In the genomic region with DNA sequence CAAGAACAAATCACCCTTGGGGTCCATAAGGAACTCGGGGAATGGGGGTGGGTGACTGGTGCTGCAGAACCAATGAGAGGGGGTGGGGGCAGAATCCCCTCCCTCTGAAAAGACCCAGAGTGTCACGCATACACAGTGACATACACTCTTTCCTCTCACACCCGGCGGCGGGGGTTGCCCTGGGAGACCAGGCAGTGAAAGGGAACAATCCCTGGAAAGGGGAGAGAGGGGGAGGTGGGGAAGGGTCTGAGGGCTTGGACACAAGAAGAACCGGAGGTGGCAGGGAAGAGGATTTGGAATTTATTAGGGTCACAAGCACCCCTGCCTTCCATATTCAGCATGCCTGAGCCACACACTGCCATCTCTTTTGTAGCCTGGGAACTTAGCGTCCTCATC, we compare ENCODE assay signal across 8 mouse cellular contexts. TPM values are rescaled to one million over a fixed set of nuclear protein-coding genes. Genes with fewer than 3 reads are reported as not detected.
A peak's percentile ranks its signal among the peaks of the same experiment; 100 is the strongest.
DNase-seq lines count a peak whose midpoint lies in the region; ATAC-seq and TF ChIP-seq lines count a peak whose summit lies in the region.

No protein-coding gene starts in this region.

- no peaks in the 10 kb centered on the region for H3K9me3 ChIP-seq in forebrain, postnatal 0 days (ENCODE audit: low read length)
- H3K9me3 ChIP-seq in midbrain, embryonic 10.5 days (replicated peaks): peaks cover 26% of the 10 kb centered on the region

- peak; percentile 1; the same call in 1 of the 2 replicates for ATAC-seq in forebrain, postnatal 0 days

- peak overlapping the region; percentile 93; the same call in 1 of the 2 replicates for H3K27ac ChIP-seq in forebrain, postnatal 0 days (ENCODE audit: low read depth, low read length)
- peak overlapping the region; percentile 100 for H3K27ac ChIP-seq in midbrain, embryonic 10.5 days (replicated peaks)

- 2% methylated on average over 7 of the region's 7 CpGs for WGBS in forebrain, postnatal 0 days
- 2% methylated on average over 7 of the region's 7 CpGs for WGBS in midbrain, embryonic 10.5 days

- H3K4me3 ChIP-seq in forebrain, postnatal 0 days (ENCODE audit: low read depth, low read length): peak overlapping the region; percentile 83; the same call in 1 of the 2 replicates
- peak overlapping the region; percentile 99 for H3K4me3 ChIP-seq in midbrain, embryonic 10.5 days

- TF ChIP-seq CTCF in forebrain, postnatal 0 days (IDR thresholded peaks at IDR 0.05; ENCODE audit: low read depth): no peak

- no peaks in the 10 kb centered on the region for H3K27me3 ChIP-seq in forebrain, postnatal 0 days (ENCODE audit: insufficient read depth, low read length)
- H3K27me3 ChIP-seq in midbrain, embryonic 10.5 days (ENCODE audit: low read depth, poor library complexity, severe bottlenecking): no peaks in the 10 kb centered on the region

- peaks cover 24% of the 10 kb centered on the region for H3K4me1 ChIP-seq in forebrain, postnatal 0 days (ENCODE audit: insufficient read depth)
- H3K4me1 ChIP-seq in midbrain, embryonic 10.5 days: peaks cover 77% of the 10 kb centered on the region

- peak overlapping the region; percentile 87 for H3K9ac ChIP-seq in forebrain, postnatal 0 days

- DNase-seq in kidney, adult 9 months: peak; percentile 14
- DNase-seq in kidney, postnatal 25 days: no peak
- peak; percentile 53 to 62 for DNase-seq in cerebellum, postnatal 10 days
- DNase-seq in forebrain, postnatal 0 days: peak; percentile 47
- peak; percentile 99 for DNase-seq in midbrain, embryonic 10.5 days (ENCODE audit: low spot score)
- no peak for DNase-seq in Muller cell, postnatal 12 days (ENCODE audit: inconsistent ontology term)
- no peak for DNase-seq in left cerebral cortex, postnatal 14 days (ENCODE audit: low spot score in 2 of 2)
- no peak for DNase-seq in urinary bladder, adult 18-20 months (ENCODE audit: low spot score in 2 of 2)

- peaks cover 35% of the 10 kb centered on the region for H3K36me3 ChIP-seq in forebrain, postnatal 0 days (ENCODE audit: insufficient read depth)
- H3K36me3 ChIP-seq in midbrain, embryonic 10.5 days: peaks cover 63% of the 10 kb centered on the region

- H3K4me2 ChIP-seq in forebrain, postnatal 0 days (ENCODE audit: low read depth): peak overlapping the region; percentile 83

- intact Hi-C loops in left cerebral cortex, postnatal 14 days (cut with DNase I): no loop called here

RNA-seq across cellular contexts. Expression of a gene that starts 1.3 kb away (rescaled TPM):
- total RNA-seq in forebrain, postnatal 0 days (2014; rRNA removed): 20.7 and 21.4 TPM in 2 replicates
- 15.7 and 19.0 TPM in 2 replicates for polyA plus RNA-seq in forebrain, postnatal 0 days (2015; fragmentation: Nextera tagmentation; extraction: Ambion mirVana)
- 13.8 and 15.3 TPM in 2 replicates for polyA plus RNA-seq in midbrain, embryonic 10.5 days (2016; fragmentation: Nextera tagmentation; extraction: Ambion mirVana)
- 10 to 100 TPM; 25.3 to 30.8 TPM for total RNA-seq in left cerebral cortex, postnatal 14 days (2021)

RNA-seq across cellular contexts. Expression of a gene that starts 2.1 kb away (rescaled TPM):
- total RNA-seq in forebrain, postnatal 0 days (2014; rRNA removed): 39.1 and 58.0 TPM in 2 replicates
- polyA plus RNA-seq in forebrain, postnatal 0 days (2015; fragmentation: Nextera tagmentation; extraction: Ambion mirVana): 54.6 and 55.7 TPM in 2 replicates
- polyA plus RNA-seq in midbrain, embryonic 10.5 days (2016; fragmentation: Nextera tagmentation; extraction: Ambion mirVana): 120 and 128 TPM in 2 replicates
- 10 to 100 TPM; 27.7 to 30.1 TPM for total RNA-seq in left cerebral cortex, postnatal 14 days (2021)

RNA-seq across cellular contexts. Expression of a gene that starts 5.7 kb away (rescaled TPM):
- 126 and 161 TPM in 2 replicates for total RNA-seq in forebrain, postnatal 0 days (2014; rRNA removed)
- 124 and 138 TPM in 2 replicates for polyA plus RNA-seq in forebrain, postnatal 0 days (2015; fragmentation: Nextera tagmentation; extraction: Ambion mirVana)
- polyA plus RNA-seq in midbrain, embryonic 10.5 days (2016; fragmentation: Nextera tagmentation; extraction: Ambion mirVana): 221 and 227 TPM in 2 replicates
- 10 to 100 TPM; 95.3 to 99.9 TPM for total RNA-seq in left cerebral cortex, postnatal 14 days (2021)

RNA-seq across cellular contexts. Expression of a gene that starts 5.9 kb away (rescaled TPM):
- 56.2 and 60.8 TPM in 2 replicates for total RNA-seq in forebrain, postnatal 0 days (2014; rRNA removed)
- polyA plus RNA-seq in forebrain, postnatal 0 days (2015; fragmentation: Nextera tagmentation; extraction: Ambion mirVana): 58.1 and 58.4 TPM in 2 replicates
- polyA plus RNA-seq in midbrain, embryonic 10.5 days (2016; fragmentation: Nextera tagmentation; extraction: Ambion mirVana): 54.0 and 56.9 TPM in 2 replicates
- total RNA-seq in left cerebral cortex, postnatal 14 days (2021): 10 to 100 TPM; 81.7 to 86.7 TPM

RNA-seq across cellular contexts. Expression of a gene that starts 13.5 kb away (rescaled TPM):
- total RNA-seq in forebrain, postnatal 0 days (2014; rRNA removed): 10.2 and 28.0 TPM in 2 replicates
- 1.2 and 2.1 TPM in 2 replicates for polyA plus RNA-seq in forebrain, postnatal 0 days (2015; fragmentation: Nextera tagmentation; extraction: Ambion mirVana)
- polyA plus RNA-seq in midbrain, embryonic 10.5 days (2016; fragmentation: Nextera tagmentation; extraction: Ambion mirVana): 0.92 and 1.1 TPM in 2 replicates
- 10 to 100 TPM; 16.6 to 22.6 TPM for total RNA-seq in left cerebral cortex, postnatal 14 days (2021)

Comparison
In these comparisons a context has a peak if more than half of its experiments do, and no peak if none do; other contexts are left out.
1. DNase-seq: peak in kidney, adult 9 months (single experiment), cerebellum, postnatal 10 days (2 of 2), forebrain, postnatal 0 days (single experiment) and midbrain, embryonic 10.5 days (single experiment); none in kidney, postnatal 25 days (0 of 2), Muller cell, postnatal 12 days (single experiment), left cerebral cortex, postnatal 14 days (0 of 2) and urinary bladder, adult 18-20 months (0 of 2).